Mouse (Mus musculus) neural tube, embryonic 12.5 days (tissue): ENCODE results near the gene Tmem170b. TPM values are rescaled to one million over a fixed set of nuclear protein-coding genes. Genes with fewer than 3 reads are reported as not detected.

Experiments
- ATAC-seq: fragments of 200-750 bp; cut with Nextera tagmentation; 2 replicates; pipeline ENCODE4 v1.8.0; 2017; ENCODE audit warnings: low read depth, mild to moderate bottlenecking, moderate TSS enrichment, moderate library complexity; ENCODE audit not compliant: low FRiP score
- H3K27ac ChIP-seq: fragments of 300-500 bp; sonication (generic); 2 replicates; pipeline ENCODE4 v1.5.1; 2016
- H3K27me3 ChIP-seq: fragments of 300-500 bp; sonication (generic); replicated peaks from 2 replicates; pipeline ENCODE4 v1.6.1; 2016; ENCODE audit warnings: mild to moderate bottlenecking
- H3K36me3 ChIP-seq: fragments of 300-500 bp; sonication (generic); 2 replicates; pipeline ENCODE4 v1.6.1; 2016; ENCODE audit warnings: mild to moderate bottlenecking
- H3K4me1 ChIP-seq: fragments of 300-500 bp; sonication (generic); 2 replicates; pipeline ENCODE4 v1.6.1; 2016
- H3K4me2 ChIP-seq: fragments of 300-500 bp; sonication (generic); replicated peaks from 2 replicates; pipeline ENCODE4 v1.6.1; 2016; ENCODE audit warnings: mild to moderate bottlenecking
- H3K4me3 ChIP-seq: fragments of 300-500 bp; sonication (generic); 2 replicates; pipeline ENCODE4 v1.5.1; 2016
- H3K9ac ChIP-seq: fragments of 300-500 bp; sonication (generic); 2 replicates; pipeline ENCODE4 v1.6.1; 2016; ENCODE audit warnings: mild to moderate bottlenecking
- H3K9me3 ChIP-seq: fragments of 300-500 bp; sonication (generic); 2 replicates; pipeline ENCODE4 v1.6.1; 2016; ENCODE audit warnings: mild to moderate bottlenecking
- WGBS: fragments of 180-500 bp; shearing (Covaris S2); methylation state at CpG from one replicate; pipeline ENCODE4 v1.1.7; 2016; 5-methylcytosine and 5-hydroxymethylcytosine counted together
- polyA plus RNA-seq: library from polyadenylated mRNA; unstranded; fragments of >200 nt; fragmentation: Nextera tagmentation; extraction: Ambion mirVana; gene quantifications from 2 replicates; pipeline ENCODE4 v1.2.1, GENCODE M21; 2016

Tmem170b gene
- 25.4 and 27.4 TPM in 2 replicates for polyA plus RNA-seq

- peak; percentile 98 for ATAC-seq
Measured at GRCm38 (mm10) chr13:41605099-41606010, at the start of gene Tmem170b. TSS of gene Tmem170b (plus strand) at chr13:41605907.

GRCm38 (mm10) chr13:41561024-41561423, 44.7 kb upstream of the Tmem170b start:
- Histone ChIP-seq H3K27ac (no peak overlapping the region), H3K27me3 (no peaks in the 10 kb centered on the region), H3K36me3 (no peaks in the 10 kb centered on the region), H3K4me3 (no peak overlapping the region), H3K9me3 (no peaks in the 10 kb centered on the region), H3K4me1 (no peaks in the 10 kb centered on the region), H3K9ac (no peak overlapping the region), H3K4me2 (no peak overlapping the region)
- no peak for ATAC-seq
- 88% methylated on average over 4 of the region's 4 CpGs for WGBS

More at GRCm38 (mm10) chr13:41605099-41606010, at the start of gene Tmem170b:
- Histone ChIP-seq H3K27me3 (no peaks in the 10 kb centered on the region), H3K4me3 (peak within 1 kb of the TSS; percentile 97), H3K27ac (peak within 1 kb of the TSS; percentile 87), H3K9ac (peak within 1 kb of the TSS; percentile 99), H3K4me1 (0 out of 2 replicates have a peak, but pooled peaks cover 9% of the 10 kb centered on the region), H3K36me3 (no peaks in the 10 kb centered on the region), H3K4me2 (peak within 1 kb of the TSS; percentile 71), H3K9me3 (no peaks in the 10 kb centered on the region)
- under 1% methylated on average over 85 of the region's 87 CpGs for WGBS

DNA sequence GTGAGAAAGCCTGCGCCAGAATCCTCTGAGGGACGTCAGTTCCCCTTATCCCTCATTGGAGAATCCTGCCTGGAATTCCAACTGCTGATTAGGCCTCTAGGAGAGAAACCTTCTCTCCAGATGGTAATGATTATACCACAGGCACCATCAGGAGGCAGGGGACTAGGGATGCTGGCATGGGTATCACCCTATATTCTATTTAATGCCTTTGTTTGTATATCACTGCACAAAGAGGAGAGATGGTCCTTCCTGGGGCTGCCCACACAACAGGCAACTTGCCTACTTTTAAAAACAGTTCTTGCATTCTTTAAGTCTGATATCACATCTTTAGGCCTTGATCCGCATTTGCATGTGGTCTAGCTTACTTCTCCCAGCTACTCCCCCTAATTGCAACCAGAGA, 37.3 kb upstream of the Tmem170b start:
- Histone ChIP-seq H3K4me3 (no peak overlapping the region), H3K4me1 (0 out of 2 replicates have a peak, but pooled peaks cover 4% of the 10 kb centered on the region), H3K9me3 (no peaks in the 10 kb centered on the region), H3K9ac (no peak overlapping the region), H3K27ac (no peak overlapping the region), H3K27me3 (0 out of 2 replicates have a peak, but pooled peaks cover 3% of the 10 kb centered on the region), H3K4me2 (no peak overlapping the region), H3K36me3 (no peaks in the 10 kb centered on the region)
- no peak for ATAC-seq
- 87% methylated on average over 3 of the region's 3 CpGs for WGBS

DNA sequence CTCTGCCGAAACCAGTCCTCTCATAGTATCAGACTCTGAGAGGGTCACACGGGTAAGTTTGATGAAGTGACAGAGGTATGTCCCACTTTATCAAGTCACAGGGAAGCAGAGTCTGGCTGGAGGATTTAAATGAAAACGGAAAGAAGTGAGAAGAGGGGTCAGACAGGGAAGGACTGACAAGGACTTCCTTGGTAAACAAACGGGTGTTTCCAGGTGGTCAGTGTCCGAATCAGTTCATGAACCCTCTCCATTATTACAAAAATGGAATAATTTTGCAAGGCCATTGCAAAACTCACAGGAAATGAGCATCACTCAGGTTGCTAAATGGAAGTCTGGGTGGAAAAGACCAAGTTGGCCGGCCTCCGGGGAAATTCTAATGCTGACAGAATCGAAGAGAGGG, 36.8 kb upstream of the Tmem170b start:
- no peaks in the 10 kb centered on the region for H3K36me3 ChIP-seq
- H3K4me2 ChIP-seq: no peak overlapping the region
- no peak overlapping the region for H3K9ac ChIP-seq
- ATAC-seq: no peak
- H3K27ac ChIP-seq: no peak overlapping the region
- WGBS: 92% methylated on average over 8 of the region's 8 CpGs
- H3K4me1 ChIP-seq: 0 out of 2 replicates have a peak, but pooled peaks cover 4% of the 10 kb centered on the region
- no peaks in the 10 kb centered on the region for H3K9me3 ChIP-seq
- H3K4me3 ChIP-seq: no peak overlapping the region
- H3K27me3 ChIP-seq: 0 out of 2 replicates have a peak, but pooled peaks cover 3% of the 10 kb centered on the region

DNA sequence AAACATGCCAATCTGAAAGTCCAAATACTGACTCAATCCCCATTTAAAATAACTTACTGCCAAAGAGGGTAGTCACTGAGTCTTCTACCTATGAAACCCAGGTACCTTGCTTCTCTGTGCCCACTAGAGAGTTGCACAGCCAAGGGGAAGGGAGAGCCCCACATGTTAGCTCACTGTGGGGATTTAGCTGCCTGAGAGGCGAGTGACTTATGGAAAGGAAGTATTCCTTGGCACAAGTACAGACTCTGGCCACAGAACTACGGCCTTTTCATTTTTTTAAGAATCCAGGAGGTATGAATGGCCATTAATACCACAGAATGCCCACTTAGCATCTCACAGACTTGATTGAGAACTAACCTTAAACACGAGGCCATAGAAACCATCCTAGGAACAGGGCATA, 35.9 kb upstream of the Tmem170b start:
- no peak overlapping the region for H3K4me3 ChIP-seq
- H3K9me3 ChIP-seq: no peaks in the 10 kb centered on the region
- H3K4me1 ChIP-seq: 0 out of 2 replicates have a peak, but pooled peaks cover 4% of the 10 kb centered on the region
- no peak overlapping the region for H3K9ac ChIP-seq
- H3K36me3 ChIP-seq: no peaks in the 10 kb centered on the region
- H3K4me2 ChIP-seq: no peak overlapping the region
- no peak for ATAC-seq
- no peak overlapping the region for H3K27ac ChIP-seq
- 0 out of 2 replicates have a peak, but pooled peaks cover 3% of the 10 kb centered on the region for H3K27me3 ChIP-seq
- 83% methylated on average over 3 of the region's 3 CpGs for WGBS

- Histone ChIP-seq H3K9ac (no peak overlapping the region), H3K27ac (no peak overlapping the region), H3K9me3 (no peaks in the 10 kb centered on the region), H3K4me2 (peak overlapping the region; percentile 44), H3K27me3 (0 out of 2 replicates have a peak, but pooled peaks cover 3% of the 10 kb centered on the region), H3K36me3 (no peaks in the 10 kb centered on the region), H3K4me1 (0 out of 2 replicates have a peak, but pooled peaks cover 4% of the 10 kb centered on the region), H3K4me3 (no peak overlapping the region)
- WGBS: 18% methylated on average over 13 of the region's 13 CpGs
- peak; percentile 58 for ATAC-seq
Measured at GRCm38 (mm10) chr13:41571368-41572350, 34.0 kb upstream of the Tmem170b start.

DNA sequence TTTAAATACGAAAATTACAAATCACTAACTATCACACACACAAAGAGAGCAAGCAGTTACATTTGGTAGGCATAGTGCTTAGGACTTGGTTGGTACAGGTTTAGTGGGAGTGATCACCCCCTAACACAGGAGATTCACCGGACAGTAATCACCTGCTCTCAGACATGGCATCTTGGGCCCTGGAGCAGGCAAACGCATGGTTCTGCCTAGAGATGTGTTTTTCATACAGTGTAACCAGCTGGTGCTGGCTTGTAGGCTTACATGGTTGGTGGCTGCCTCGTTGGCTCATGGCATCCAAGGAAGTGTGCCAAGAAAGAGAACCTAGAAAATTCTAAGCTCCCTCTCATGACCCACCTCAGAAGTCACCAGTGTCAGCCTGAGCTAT, 33.4 kb upstream of the Tmem170b start:
- 50% methylated on average over 4 of the region's 4 CpGs for WGBS
- H3K4me1 ChIP-seq: 0 out of 2 replicates have a peak, but pooled peaks cover 4% of the 10 kb centered on the region
- H3K9ac ChIP-seq: no peak overlapping the region
- no peak overlapping the region for H3K4me2 ChIP-seq
- H3K36me3 ChIP-seq: no peaks in the 10 kb centered on the region
- no peaks in the 10 kb centered on the region for H3K9me3 ChIP-seq
- H3K27me3 ChIP-seq: 0 out of 2 replicates have a peak, but pooled peaks cover 3% of the 10 kb centered on the region
- ATAC-seq: peak; percentile 63; the same call in 1 of the 2 replicates
- no peak overlapping the region for H3K27ac ChIP-seq
- H3K4me3 ChIP-seq: no peak overlapping the region

GRCm38 (mm10) chr13:41573126-41573846, 32.4 kb upstream of the Tmem170b start:
- Histone ChIP-seq H3K9ac (no peak overlapping the region), H3K4me3 (no peak overlapping the region), H3K4me1 (0 out of 2 replicates have a peak, but pooled peaks cover 4% of the 10 kb centered on the region), H3K27ac (no peak overlapping the region), H3K36me3 (no peaks in the 10 kb centered on the region), H3K9me3 (no peaks in the 10 kb centered on the region), H3K4me2 (no peak overlapping the region), H3K27me3 (0 out of 2 replicates have a peak, but pooled peaks cover 3% of the 10 kb centered on the region)
- no peak for ATAC-seq
- 41% methylated on average over 4 of the region's 4 CpGs for WGBS

DNA sequence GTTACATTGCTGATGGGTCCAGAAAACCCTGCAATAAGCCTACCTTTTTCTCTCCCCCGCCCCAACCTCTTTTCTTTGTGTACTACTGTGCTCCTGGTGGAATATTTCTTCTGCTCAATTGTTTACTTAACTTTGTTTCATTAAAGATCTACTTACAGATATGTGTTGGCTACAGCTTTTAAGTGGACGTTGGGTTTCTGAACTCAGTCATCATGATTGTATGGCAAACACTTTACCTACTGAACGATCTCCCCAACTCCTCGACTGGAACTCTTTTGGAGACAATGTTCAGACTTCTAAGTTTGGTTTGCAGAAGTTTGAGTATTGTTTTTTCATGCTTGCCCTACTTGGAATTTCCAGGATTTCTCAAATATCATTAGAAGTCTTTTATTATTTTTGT, 24.6 kb upstream of the Tmem170b start:
- WGBS: 86% methylated on average over 4 of the region's 4 CpGs
- no peak overlapping the region for H3K27ac ChIP-seq
- H3K36me3 ChIP-seq: no peaks in the 10 kb centered on the region
- H3K9me3 ChIP-seq: no peaks in the 10 kb centered on the region
- no peak overlapping the region for H3K4me3 ChIP-seq
- H3K27me3 ChIP-seq: no peaks in the 10 kb centered on the region
- H3K9ac ChIP-seq: no peak overlapping the region
- no peak overlapping the region for H3K4me2 ChIP-seq
- H3K4me1 ChIP-seq: no peaks in the 10 kb centered on the region
- no peak for ATAC-seq

- Histone ChIP-seq H3K9ac (no peak overlapping the region), H3K4me3 (no peak overlapping the region), H3K9me3 (no peaks in the 10 kb centered on the region), H3K4me1 (no peaks in the 10 kb centered on the region), H3K4me2 (no peak overlapping the region), H3K27ac (no peak overlapping the region), H3K27me3 (no peaks in the 10 kb centered on the region), H3K36me3 (no peaks in the 10 kb centered on the region)
- no peak for ATAC-seq
- 85% methylated on average over 7 of the region's 7 CpGs for WGBS
Measured at GRCm38 (mm10) chr13:41583666-41584357, 21.9 kb upstream of the Tmem170b start.

- 91% methylated on average over 3 of the region's 3 CpGs for WGBS
- Histone ChIP-seq H3K9ac (no peak overlapping the region), H3K27ac (no peak overlapping the region), H3K4me2 (no peak overlapping the region), H3K4me1 (no peaks in the 10 kb centered on the region), H3K27me3 (no peaks in the 10 kb centered on the region), H3K4me3 (no peak overlapping the region), H3K36me3 (no peaks in the 10 kb centered on the region), H3K9me3 (no peaks in the 10 kb centered on the region)
- ATAC-seq: no peak
Measured at GRCm38 (mm10) chr13:41584358-41584680, 21.4 kb upstream of the Tmem170b start.
